Mouse (Mus musculus): Measurements from ENCODE around the gene Ifit3b.
"Not testable (repeated sequence)": the region's sequence is repeated elsewhere in the genome, so short reads cannot be mapped to it uniquely, and the experiment has no call there.

The Ifit3b gene

DNA sequence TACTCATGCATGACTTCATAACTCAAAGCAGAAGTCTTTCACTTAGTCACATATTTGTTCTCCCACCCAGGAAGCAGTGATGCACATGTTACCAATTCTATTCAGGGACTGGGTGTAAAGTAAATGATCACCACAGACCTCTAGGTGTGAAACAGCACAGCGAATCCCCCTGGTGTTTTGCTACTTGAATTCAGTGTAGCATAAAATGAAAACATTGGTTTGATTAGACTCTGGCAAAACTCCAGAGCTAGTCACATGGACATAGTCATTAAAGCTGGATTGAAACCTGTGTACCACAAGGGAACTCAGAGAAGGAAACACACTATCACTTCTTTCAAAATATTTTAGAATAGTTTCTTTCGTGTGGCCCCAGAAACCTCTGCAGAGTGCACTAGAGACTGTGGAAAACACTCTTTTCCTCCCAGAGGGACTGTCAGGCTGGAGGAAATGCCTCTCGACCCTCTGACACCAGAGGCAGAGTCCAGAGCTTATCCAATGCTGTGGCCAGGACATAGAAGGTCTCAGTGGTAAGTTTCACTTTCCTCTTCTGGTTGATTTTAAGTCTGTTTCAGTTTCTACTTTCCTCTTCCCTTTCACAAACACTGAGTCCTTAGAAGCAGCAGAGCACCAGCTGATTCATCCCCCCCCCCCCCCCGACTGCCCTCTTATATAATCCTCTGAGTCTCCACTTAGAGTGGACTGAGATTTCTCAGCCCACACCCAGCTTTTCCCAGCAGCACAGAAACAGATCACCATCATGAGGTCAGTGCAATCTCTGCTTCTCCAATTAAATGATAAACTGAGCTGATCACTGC lies at the start of gene Ifit3b:
TSS of gene Ifit3b (plus strand) at position 734 of the 815 bp plus-strand sequence.
- DNase-seq (ENCODE audit: low spot score) = not testable (repeated sequence)

DNA sequence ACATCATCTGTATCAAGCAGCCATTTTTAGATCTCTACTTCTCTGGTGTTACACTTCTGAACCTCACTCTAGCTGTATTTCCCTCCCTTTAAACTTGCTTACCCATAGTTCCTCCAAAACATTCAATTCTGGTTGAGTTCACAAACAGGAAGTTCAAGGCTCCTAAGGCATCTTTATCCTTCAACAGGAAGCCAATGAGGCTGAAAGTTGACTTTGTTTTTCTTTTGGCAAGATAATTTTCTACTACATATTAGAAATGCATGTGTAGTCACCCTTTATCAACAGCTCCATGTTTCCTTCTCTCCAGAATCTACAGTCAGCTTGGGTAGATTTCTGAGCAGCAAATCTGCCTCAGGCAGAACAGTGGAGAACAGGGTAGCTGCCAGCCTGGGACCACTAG lies 45.2 kb upstream of the Ifit3b start:
- no peak for DNase-seq (ENCODE audit: low spot score)

DNA sequence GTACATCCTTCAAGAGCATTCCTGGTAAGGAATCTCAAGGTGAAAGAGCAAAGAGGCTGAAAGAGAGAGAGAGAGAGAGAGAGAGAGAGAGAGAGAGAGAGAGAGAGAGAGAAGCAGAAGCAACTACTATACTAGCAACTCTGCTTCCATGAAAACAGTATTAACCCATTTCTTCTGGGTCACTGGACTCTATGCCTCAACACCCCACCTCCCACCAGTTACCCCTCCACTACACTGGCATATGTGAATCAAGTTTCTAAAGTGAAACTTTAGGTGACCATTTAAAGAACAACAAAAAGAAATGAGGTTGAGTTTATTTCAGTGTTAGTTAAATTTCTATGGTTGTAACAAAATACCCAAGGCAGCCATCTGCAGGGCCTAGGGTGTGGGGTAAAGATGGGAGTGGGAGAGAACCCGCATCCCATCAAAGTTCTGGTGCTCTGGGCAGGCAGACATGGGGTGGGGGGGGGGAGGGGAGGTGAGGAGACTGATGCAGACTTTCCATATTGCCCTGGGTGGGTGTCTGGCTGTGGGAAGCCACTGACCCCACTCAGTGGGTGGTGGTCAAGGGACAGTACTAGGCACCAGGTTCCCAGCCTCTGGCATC lies 41.5 kb upstream of the Ifit3b start:
- no peak for DNase-seq (ENCODE audit: low spot score)

DNA sequence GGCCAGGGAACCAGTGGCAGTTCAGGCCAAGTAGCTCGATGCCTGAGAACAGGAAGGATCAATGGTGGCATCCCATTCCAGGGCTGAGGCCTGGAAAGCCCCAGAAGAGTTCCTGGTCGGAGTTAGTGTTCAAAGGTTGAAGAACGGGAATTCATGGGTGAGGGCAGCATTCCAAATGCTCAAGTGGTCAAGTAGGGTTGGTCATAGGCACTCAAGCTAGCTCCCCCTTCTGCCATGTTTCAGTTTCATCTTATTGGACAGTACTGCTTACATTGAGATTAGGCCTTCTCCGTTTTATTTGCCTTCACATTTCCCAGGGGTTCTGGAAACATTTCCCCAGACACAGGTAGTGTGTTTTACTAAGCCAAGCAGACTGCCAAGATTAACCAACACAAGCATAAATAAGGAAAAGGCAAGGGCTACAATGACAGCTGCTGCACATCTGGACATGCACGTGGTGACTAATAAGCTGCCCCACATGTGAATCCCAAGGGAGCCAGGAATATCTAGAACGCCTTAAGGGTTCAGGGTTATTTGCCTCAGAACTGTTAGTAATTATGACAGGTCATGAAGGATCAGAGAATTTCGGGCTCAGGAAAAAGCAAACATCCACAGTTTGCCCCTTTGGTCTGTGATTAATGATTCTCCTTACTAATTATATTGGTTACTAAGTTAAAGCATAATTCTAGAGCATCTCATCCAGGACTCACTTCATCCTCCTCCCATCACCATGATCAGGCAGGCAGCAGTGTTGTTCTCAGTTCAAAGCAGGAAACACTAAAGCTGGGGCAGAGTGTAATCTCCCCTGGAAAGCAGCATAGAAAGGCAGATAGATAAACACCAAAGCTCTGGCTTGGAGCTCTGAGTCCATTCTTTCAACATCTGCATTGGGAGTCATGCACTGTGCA lies 38.5 kb upstream of the Ifit3b start:
- DNase-seq (ENCODE audit: low spot score) = no peak

DNA sequence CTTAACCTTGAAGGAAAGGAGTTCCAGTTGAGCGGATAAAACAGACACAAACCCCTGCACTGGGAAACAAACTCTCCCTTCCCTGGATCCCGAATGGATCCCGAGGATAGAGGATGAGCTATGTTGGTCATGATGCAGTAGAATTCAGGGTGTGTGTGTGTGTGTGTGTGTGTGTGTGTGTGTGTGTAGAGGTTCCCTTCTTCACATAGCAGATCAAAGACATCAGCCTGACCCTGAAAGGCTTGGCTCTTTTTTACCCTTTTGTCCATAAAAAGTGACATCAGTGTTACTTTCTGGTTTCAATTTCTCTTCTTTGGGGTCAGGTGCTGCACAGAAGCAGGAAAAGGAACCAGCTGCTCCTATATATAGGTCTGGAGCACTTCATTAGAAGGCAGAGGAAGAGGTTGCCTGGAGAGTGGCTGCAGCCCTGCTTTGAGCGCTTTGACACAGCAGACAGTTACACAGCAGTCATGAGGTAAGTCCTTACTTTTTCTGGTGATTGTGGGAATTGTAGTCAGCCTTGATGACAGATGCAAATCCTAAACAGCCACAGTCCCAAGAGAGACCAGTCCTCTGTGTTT lies 37.8 kb upstream of the Ifit3b start:
- DNase-seq (ENCODE audit: low spot score) = no peak

DNA sequence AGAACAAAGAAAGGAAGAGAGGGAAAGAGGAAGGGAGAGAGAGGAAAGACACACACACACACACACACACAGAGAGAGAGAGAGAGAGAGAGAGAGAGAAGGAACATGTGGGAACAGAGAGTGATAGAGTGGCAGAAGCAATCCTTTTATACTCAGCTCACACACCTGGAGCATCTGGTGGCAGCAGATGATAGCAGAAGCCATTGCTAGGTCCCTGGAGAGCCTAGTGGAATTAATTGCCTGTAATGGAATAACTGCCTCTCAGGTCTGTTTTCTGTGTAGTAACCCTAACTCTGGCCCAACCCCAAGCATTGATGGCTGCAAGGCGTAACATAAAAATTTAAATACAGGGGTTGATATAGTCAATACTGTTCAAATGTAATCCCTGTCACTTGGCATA lies 36.7 kb upstream of the Ifit3b start:
- DNase-seq (ENCODE audit: low spot score) = no peak

DNA sequence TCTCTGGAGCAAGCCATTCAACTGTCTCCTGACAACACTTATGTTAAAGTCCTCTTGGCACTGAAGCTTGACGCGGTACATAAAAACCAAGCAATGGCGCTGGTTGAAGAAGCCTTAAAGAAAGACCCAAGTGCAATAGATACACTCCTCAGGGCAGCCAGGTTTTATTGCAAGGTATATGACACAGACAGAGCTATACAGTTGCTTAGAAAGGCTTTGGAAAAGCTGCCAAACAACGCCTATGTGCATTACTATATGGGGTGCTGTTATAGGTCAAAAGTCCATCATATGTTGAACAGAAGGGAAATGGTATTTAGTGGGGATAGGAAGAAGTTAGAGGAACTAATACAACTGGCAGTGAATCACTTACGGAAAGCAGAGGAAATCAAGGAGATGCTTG lies 34.1 kb upstream of the Ifit3b start:
- no peak for DNase-seq (ENCODE audit: low spot score)

DNA sequence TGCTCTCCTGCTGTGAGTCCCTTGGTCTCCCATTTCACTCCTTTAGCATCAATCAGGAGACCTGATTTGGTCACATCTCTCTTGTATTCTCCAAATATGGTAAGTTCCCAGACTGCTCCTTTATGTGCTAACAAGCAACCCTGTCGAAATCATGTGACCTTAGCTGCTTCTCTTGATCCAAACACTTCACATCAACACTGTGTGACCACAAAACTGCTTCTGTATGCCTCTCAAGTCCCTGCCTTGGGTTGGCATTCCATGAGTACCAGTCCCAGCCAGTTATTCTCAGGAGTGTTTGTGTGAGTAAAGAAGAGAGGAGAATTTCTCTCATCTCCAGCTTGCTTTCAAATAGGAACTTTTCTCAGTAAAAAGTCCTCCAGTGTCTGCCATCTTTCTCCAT lies 30.6 kb upstream of the Ifit3b start:
- DNase-seq (ENCODE audit: low spot score) = no peak

DNA sequence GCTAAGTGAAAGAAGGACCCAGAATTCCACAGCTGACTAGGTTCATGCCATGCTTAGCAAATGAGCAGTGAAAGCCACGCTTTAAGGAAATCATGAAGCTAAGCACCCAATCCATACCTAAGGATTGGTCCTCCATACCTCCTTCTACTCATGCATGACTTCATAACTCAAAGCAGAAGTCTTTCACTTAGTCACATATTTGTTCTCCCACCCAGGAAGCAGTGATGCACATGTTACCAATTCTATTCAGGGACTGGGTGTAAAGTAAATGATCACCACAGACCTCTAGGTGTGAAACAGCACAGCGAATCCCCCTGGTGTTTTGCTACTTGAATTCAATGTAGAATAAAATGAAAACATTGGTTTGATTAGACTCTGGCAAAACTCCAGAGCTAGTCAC lies 25.1 kb upstream of the Ifit3b start:
- not testable (repeated sequence) for DNase-seq (ENCODE audit: low spot score)

DNA sequence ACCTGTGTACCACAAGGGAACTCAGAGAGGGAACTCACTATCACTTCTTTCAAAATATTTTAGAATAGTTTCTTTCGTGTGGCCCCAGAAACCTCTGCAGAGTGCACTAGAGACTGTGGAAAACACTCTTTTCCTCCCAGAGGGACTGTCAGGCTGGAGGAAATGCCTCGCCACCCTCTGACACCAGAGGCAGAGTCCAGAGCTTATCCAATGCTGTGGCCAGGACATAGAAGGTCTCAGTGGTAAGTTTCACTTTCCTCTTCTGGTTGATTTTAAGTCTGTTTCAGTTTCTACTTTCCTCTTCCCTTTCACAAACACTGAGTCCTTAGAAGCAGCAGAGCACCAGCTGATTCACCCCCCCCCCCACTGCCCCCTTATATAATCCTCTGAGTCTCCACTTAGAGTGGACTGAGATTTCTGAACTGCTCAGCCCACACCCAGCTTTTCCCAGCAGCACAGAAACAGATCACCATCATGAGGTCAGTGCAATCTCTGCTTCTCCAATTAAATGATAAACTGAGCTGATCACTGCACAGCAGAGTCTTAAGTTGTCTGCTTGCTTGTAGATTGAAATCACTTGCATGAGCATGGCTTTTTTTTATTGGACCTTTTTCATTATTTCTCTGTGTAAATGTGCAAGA lies 24.5 kb upstream of the Ifit3b start, which contains the start of gene Ifit3:
TSS of gene Ifit3 (plus strand) at position 406 of the 641 bp plus-strand sequence.
- not testable (repeated sequence) for DNase-seq (ENCODE audit: low spot score)

DNA sequence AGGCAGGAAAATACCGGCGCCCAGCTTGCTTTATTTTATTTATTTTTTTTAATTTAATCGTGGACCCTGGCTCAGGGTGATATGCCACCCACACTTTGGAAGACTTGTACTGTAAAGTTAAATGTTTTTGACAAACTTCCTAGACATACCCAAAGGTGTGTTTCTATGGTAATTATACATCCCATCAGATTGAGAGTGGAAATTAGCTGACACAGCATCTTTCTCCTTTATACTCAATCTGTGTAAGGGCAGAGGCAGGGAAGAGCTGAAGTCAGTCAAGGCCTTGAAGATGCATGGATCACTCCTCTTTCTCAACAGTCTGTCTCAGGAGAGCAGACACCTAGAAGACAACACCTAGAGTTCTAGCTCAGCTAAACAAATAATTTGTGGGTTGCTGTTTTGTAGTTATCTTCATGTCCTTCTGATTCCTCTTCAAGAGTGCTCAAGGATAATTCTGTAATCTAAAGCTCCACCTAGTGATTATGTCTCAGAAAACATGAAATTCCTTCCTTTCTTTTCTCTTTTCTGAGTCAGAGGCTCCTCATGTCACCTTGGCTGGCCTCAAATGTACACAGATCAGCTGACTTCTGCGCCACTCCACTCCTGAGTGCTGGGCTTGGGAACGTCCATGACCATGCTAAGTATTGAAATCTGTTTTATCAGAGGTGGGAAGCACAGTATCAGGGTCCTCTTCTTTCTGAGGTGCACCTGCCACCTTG lies 21.9 kb upstream of the Ifit3b start:
- not testable (repeated sequence) for DNase-seq (ENCODE audit: low spot score)

DNA sequence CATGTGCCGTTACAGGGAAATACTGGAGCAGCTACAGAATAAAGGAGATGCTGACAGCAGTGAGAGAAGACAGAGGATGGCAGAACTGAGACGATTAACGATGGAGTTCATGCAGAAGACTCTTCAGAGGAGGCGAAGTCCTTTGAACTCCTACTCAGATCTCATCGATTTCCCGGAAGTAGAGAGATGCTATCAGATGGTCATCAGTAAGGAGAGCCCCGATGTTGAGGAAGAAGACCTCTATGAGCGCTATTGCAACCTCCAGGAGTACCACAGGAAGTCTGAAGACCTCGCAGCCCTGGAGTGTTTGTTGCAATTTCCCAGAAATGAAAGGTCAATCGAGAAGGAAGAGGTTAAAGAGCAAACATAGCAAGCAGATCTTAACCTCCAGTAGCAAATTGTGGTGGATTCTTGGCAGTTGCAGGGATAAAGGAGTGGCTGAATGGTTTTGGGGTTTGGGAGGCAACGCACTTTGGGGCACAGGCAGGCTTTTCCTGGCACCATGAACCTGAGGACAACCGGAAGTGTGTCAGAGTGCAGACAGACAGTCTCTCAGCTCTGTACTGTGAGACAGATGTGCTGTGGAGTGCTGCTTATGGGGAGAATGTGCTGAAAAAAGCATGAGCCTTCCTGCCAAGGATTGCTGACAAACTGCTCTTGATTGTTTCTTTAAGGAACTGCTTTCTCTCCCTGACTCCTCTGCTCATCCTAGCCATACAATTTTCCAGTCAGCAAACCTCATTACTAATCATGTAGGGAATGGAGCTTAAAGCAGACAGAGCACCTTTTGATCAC lies 19.7 kb upstream of the Ifit3b start:
- not testable (repeated sequence) for DNase-seq (ENCODE audit: low spot score)

DNA sequence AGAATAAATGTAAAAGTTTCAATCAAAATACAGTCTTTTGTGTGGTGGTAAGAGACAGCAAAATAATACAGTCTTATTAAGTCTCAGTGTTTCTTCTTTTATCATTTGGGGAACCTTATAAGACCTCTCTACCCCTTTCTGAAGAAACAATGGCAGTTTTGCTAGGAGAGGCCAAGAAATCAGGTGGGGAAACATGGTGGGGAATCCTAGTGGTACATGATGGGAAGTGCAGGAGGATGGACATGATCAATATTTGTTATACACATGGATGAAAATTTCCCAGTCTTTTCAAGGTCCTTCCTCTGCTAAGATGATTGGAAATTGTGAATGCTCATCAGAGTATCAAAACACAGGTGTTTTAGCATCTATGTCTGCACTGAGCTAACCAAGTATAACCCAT lies 18.8 kb upstream of the Ifit3b start:
- DNase-seq (ENCODE audit: low spot score) = no peak

DNA sequence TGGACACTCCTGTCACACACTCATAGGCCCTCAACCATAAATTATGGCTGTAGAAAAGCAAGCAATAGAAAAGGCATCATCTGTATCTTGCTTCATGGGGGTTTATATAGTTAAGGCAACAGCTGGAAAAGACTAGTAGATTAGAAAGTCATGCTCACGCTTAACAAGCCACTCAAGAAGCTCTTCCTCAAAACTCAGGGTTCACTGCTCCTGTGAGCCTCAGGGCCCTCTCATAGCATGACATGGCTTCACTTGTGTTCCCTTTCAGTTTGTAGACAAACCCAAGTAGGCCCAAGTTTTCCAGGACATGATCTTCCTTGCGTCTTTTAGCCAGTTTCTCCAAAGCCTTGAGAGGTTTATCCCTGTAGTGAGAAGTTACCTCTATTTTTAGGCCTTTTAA lies 14.3 kb upstream of the Ifit3b start:
- no peak for DNase-seq (ENCODE audit: low spot score)

DNA sequence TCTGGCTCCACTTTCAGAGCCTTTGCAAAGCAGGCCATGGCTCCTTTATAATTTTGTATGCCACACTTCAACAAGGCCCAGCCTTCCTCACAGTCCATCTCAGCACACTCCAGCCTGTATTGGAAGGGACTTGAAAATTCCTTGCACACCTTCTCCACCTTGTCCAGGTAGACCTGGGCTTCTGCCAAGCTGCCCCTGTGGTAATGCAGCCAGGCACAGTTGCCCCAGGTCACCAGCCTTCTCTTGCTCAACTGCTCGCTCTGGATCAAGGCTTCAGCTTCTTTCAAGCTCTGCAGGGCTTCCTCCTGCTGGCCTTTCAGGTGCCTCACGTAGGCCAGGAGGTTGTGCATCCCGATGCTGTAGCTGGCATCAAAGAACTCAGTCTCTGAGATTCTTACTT lies 13.2 kb upstream of the Ifit3b start:
- DNase-seq (ENCODE audit: low spot score) = not testable (repeated sequence)

DNA sequence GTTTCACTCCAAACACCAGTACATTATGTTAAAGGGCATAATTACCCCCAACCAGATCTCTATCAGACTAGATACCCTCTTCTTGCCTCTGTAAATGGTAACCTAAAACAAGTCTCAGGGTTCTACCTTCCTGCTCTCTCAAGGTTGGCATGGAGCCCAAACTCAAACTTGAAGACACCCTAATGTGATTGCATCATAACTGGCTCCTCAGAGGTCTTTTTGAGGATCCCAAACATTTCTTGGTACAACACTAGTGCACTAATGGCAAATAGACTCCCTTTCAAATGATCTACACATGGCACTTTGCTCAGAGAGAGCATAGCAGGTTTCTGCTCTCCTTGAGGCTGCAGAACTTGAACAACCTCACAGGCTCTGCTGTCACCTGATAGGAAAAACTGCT lies 11.0 kb upstream of the Ifit3b start:
- DNase-seq (ENCODE audit: low spot score) = no peak

DNA sequence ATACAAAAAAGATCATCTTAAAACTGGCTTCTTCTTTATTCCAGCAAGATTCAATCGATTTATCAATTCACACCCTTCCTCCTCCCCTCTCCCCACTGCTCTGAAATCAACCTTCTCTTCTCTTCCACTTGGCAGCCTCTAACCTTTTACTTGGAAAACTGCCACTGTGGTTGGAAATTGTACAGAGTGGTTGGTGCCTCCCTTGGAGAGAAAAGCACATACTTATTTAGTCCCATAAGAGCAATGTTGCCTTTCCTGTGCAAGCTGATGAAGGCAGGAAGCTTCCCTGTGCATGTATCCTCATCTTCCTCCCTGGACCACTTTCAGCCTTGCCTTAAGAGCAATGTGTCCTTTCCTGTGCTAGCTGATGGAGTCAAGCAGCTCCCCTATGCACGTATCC lies 9.4 kb upstream of the Ifit3b start:
- DNase-seq (ENCODE audit: low spot score) = peak; percentile 27

DNA sequence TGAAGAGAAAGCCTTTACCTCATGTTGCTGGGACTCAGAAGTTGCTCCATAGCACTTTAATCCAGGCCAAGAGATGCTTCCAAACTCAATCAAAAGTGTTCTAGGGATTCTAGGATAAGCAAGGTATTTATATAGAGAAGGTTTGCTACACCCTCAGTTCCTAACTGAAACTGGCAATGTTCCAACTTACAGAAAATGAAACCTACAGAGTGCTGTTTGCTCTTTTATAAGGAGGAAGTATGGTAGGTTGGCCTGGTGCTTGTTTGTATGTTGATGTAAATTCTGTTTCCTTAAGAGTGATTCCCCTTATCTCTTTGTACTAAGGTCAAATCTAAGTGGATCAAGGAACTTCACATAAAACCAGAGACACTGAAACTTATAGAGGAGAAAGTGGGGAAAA lies 8.5 kb upstream of the Ifit3b start:
- DNase-seq (ENCODE audit: low spot score) = not testable (repeated sequence)

DNA sequence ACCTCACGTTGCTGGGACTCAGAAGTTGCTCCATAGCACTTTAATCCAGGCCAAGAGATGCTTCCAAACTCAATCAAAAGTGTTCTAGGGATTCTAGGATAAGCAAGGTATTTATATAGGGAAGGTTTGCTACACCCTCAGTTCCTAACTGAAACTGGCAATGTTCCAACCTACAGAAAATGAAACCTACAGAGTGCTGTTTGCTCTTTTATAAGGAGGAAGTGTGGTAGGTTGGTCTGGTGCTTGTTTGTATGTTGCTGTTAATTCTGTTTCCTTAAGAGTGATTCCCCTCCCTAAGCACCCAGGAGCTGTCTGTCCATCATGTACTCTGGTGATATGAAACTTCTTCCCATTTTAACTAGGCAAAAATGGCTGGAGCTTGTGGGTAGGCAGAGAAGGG lies 5.9 kb upstream of the Ifit3b start, which contains the start of gene Ifit1bl1:
TSS of gene Ifit1bl1 (minus strand) at position 69 of the 400 bp plus-strand sequence.
- DNase-seq (ENCODE audit: low spot score) = not testable (repeated sequence)

DNA sequence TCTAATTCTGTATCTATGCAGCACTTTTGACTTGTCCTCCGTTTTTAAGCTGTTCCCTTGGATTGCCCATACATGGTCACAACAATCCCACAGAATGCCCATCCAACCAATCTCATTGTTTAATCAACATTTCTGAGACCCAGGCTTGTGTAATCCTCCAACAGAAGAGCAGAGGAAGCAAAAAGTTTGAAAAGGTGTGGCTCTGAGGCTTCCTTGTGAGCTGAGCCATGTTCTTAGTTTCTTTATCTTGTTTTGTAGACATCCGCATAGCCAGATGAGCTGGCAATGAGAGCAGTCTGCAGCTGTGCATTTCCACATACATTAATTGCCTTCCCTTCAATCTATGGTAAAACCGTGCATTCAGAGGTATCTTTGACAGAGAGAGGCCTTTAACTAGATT lies 2.3 kb upstream of the Ifit3b start:
- DNase-seq (ENCODE audit: low spot score) = no peak

Data from ovary, postnatal 36 days (tissue).